Mouse (Mus musculus) kidney, adult 18-20 months (tissue): ENCODE measurements at regions not wholly inside any gene's neighbourhood (a gene's known extent, or its start where the extent isn't known, plus 50 kb on each side); places are given as distances from the start of the nearest gene placed in this dataset.

Experiments used
- DNase-seq: peaks from one replicate; pipeline ENCODE4 v3.0.0; 2021

GRCm38 (mm10) chr1:186909518-186910105 is 57.6 kb upstream of the D1Pas1 start:
- DNase-seq: no peak

- no peak for DNase-seq
Measured at GRCm38 (mm10) chr1:186909073-186909472, 58.1 kb upstream of the D1Pas1 start.

GRCm38 (mm10) chr1:186907409-186908170 is 59.6 kb upstream of the D1Pas1 start:
- no peak for DNase-seq

- no peak for DNase-seq
Measured at GRCm38 (mm10) chr1:186905942-186906341, 61.3 kb upstream of the D1Pas1 start.

- DNase-seq: no peak
Measured at GRCm38 (mm10) chr1:186901548-186901947, 65.7 kb upstream of the D1Pas1 start.

GRCm38 (mm10) chr1:186898203-186898602 is 69.0 kb upstream of the D1Pas1 start:
- DNase-seq: no peak

GRCm38 (mm10) chr1:186889584-186889852 is 77.7 kb upstream of the D1Pas1 start:
- DNase-seq: no peak

- DNase-seq: no peak
Measured at GRCm38 (mm10) chr1:186888767-186889583, 78.2 kb upstream of the D1Pas1 start.

GRCm38 (mm10) chr1:186887127-186887526 is 80.1 kb upstream of the D1Pas1 start:
- DNase-seq: no peak

GRCm38 (mm10) chr1:186880391-186880790 is 86.8 kb upstream of the D1Pas1 start:
- DNase-seq: no peak

- DNase-seq: no peak
Measured at GRCm38 (mm10) chr1:186860608-186861444, 106.4 kb upstream of the D1Pas1 start.

GRCm38 (mm10) chr1:186858285-186858684 is 108.9 kb upstream of the D1Pas1 start:
- DNase-seq: no peak

GRCm38 (mm10) chr1:186855474-186856036 is 106.4 kb upstream of the Rrp15 start:
- DNase-seq: no peak

GRCm38 (mm10) chr1:186845256-186845655 is 96.1 kb upstream of the Rrp15 start:
- DNase-seq: no peak

- peak; percentile 3 for DNase-seq
Measured at GRCm38 (mm10) chr1:186833896-186834800, 85.0 kb upstream of the Rrp15 start.

GRCm38 (mm10) chr1:186833441-186833895 is 84.3 kb upstream of the Rrp15 start:
- DNase-seq: no peak

- DNase-seq: no peak
Measured at GRCm38 (mm10) chr1:186827773-186828172, 78.6 kb upstream of the Rrp15 start.

- no peak for DNase-seq
Measured at GRCm38 (mm10) chr1:186808192-186808960, 59.2 kb upstream of the Rrp15 start.

- no peak for DNase-seq
Measured at GRCm38 (mm10) chr1:186804451-186804850, 55.3 kb upstream of the Rrp15 start.
